Mouse (Mus musculus) cerebellum, adult (tissue): ENCODE measurements around the gene Ulk4.
"Not testable (repeated sequence)": the region's sequence is repeated elsewhere in the genome, so short reads cannot be mapped to it uniquely, and the experiment has no call there.

ENCODE experiments used
- ATAC-seq: cut with Nextera tagmentation; 2 replicates; pipeline ENCODE4 v1.9.2; 2017; ENCODE audit warnings: mild to moderate bottlenecking, moderate library complexity, mixed read lengths; ENCODE audit not compliant: insufficient number of reproducible peaks, low FRiP score, low TSS enrichment

Gene Ulk4

GRCm38 (mm10) chr9:121257106-121257505 lies 19.9 kb downstream of the Ulk4 start:
- no peak for ATAC-seq

- no peak for ATAC-seq
Measured at GRCm38 (mm10) chr9:121254761-121255160, 22.2 kb downstream of the Ulk4 start.

GRCm38 (mm10) chr9:121253983-121254382 lies 23.0 kb downstream of the Ulk4 start:
- ATAC-seq, result no peak

- no peak for ATAC-seq
Measured at GRCm38 (mm10) chr9:121250854-121251253, 26.1 kb downstream of the Ulk4 start.

GRCm38 (mm10) chr9:121249805-121250204 lies 27.2 kb downstream of the Ulk4 start:
- no peak for ATAC-seq

- no peak; the same call in 1 of the 2 replicates for ATAC-seq
Measured at GRCm38 (mm10) chr9:121247956-121248775, 28.8 kb downstream of the Ulk4 start.

- no peak for ATAC-seq
Measured at GRCm38 (mm10) chr9:121247047-121247446, 29.9 kb downstream of the Ulk4 start.

- ATAC-seq, result no peak
Measured at GRCm38 (mm10) chr9:121242331-121242730, 34.7 kb downstream of the Ulk4 start.

- no peak for ATAC-seq
Measured at GRCm38 (mm10) chr9:121241806-121242205, 35.2 kb downstream of the Ulk4 start.

GRCm38 (mm10) chr9:121241366-121241765 lies 35.6 kb downstream of the Ulk4 start:
- ATAC-seq, result no peak

GRCm38 (mm10) chr9:121240242-121240641 lies 36.8 kb downstream of the Ulk4 start:
- not testable (repeated sequence) for ATAC-seq

- no peak for ATAC-seq
Measured at GRCm38 (mm10) chr9:121239571-121239970, 37.4 kb downstream of the Ulk4 start.

GRCm38 (mm10) chr9:121218636-121219035 lies 58.4 kb downstream of the Ulk4 start:
- ATAC-seq, result no peak

GRCm38 (mm10) chr9:121218230-121218629 lies 58.8 kb downstream of the Ulk4 start:
- no peak for ATAC-seq

GRCm38 (mm10) chr9:121217742-121218141 lies 59.3 kb downstream of the Ulk4 start:
- no peak for ATAC-seq

GRCm38 (mm10) chr9:121216536-121217320 lies 60.3 kb downstream of the Ulk4 start:
- ATAC-seq, result no peak

GRCm38 (mm10) chr9:121215349-121216000 lies 61.5 kb downstream of the Ulk4 start:
- ATAC-seq, result peak; percentile 56; the same call in 1 of the 2 replicates

- no peak for ATAC-seq
Measured at GRCm38 (mm10) chr9:121212322-121212721, 64.7 kb downstream of the Ulk4 start.

- no peak for ATAC-seq
Measured at GRCm38 (mm10) chr9:121205046-121205445, 72.0 kb downstream of the Ulk4 start.

GRCm38 (mm10) chr9:121204149-121204800 lies 72.7 kb downstream of the Ulk4 start:
- no peak for ATAC-seq
